Comparison of ENCODE assay signal across 8 mouse cellular contexts in the genomic region with DNA sequence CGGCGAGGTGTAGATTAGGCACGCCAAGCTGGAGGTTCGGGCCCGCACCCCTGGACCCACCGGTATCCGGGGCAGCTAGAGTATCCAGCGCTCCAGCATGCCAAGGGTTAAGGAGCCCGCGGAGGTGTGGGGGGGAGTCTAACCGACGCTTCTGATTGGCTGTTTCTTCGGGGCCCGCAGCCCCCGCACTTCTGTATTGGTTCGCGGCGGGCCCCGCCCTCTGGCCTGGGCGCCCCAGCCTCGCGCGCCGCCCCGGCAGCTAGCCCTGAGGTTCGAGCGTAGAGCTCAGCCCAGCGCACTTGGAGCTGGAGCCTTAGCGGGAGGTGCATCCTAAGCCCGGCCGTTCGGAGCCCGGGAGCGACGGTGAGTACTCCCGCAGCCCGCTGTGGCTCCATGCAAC. TPM values are rescaled to one million over a fixed set of nuclear protein-coding genes. Genes with fewer than 3 reads are reported as not detected.
DNase-seq lines count a peak whose midpoint lies in the region; ATAC-seq and TF ChIP-seq lines count a peak whose summit lies in the region.

A gene (plus strand): TSS at position 219 of the 400 bp plus-strand sequence.

- WGBS in embryonic facial prominence, embryonic 11.5 days: 0% methylated on average over 37 of the region's 37 CpGs
- 0% methylated on average over 37 of the region's 37 CpGs for WGBS in intestine, postnatal 0 days
- under 1% methylated on average over 37 of the region's 37 CpGs for WGBS in midbrain, embryonic 10.5 days

- peak within 1 kb of the TSS; percentile 84 for H3K4me2 ChIP-seq in embryonic facial prominence, embryonic 11.5 days (ENCODE audit: low read depth, low read length)
- peak within 1 kb of the TSS; percentile 72 for H3K4me2 ChIP-seq in intestine, postnatal 0 days (replicated peaks; ENCODE audit: low read depth)

- peak; percentile 95 for DNase-seq in adrenal gland, postnatal 25 days
- peak; percentile 96 for DNase-seq in embryonic facial prominence, embryonic 11.5 days (ENCODE audit: low spot score)
- DNase-seq in left cerebral cortex, postnatal 36 days (ENCODE audit: low spot score in 2 of 2): peak; percentile 87 to 93
- peak; percentile 92 for DNase-seq in midbrain, embryonic 10.5 days (ENCODE audit: low spot score)
- peak; percentile 84 for DNase-seq in right cerebral cortex, postnatal 4 days
- DNase-seq in yolk sac, embryonic 10.5 days (ENCODE audit: low spot score): peak; percentile 87

- TF ChIP-seq CTCF in intestine, postnatal 0 days (IDR thresholded peaks at IDR 0.05; ENCODE audit: low read depth): no peak

- no peaks in the 10 kb centered on the region for H3K9me3 ChIP-seq in embryonic facial prominence, embryonic 11.5 days (replicated peaks; ENCODE audit: control insufficient read depth, low read length)
- H3K9me3 ChIP-seq in intestine, postnatal 0 days (ENCODE audit: control insufficient read depth): no peaks in the 10 kb centered on the region
- no peaks in the 10 kb centered on the region for H3K9me3 ChIP-seq in midbrain, embryonic 10.5 days (replicated peaks)

- H3K36me3 ChIP-seq in embryonic facial prominence, embryonic 11.5 days (replicated peaks; ENCODE audit: control insufficient read depth, insufficient read depth, low read depth, low read length): no peaks in the 10 kb centered on the region
- H3K36me3 ChIP-seq in intestine, postnatal 0 days (ENCODE audit: control insufficient read depth, insufficient read depth): no peaks in the 10 kb centered on the region; the same call in 1 of the 2 replicates
- no peaks in the 10 kb centered on the region for H3K36me3 ChIP-seq in midbrain, embryonic 10.5 days

- peak within 1 kb of the TSS; percentile 81 for H3K9ac ChIP-seq in embryonic facial prominence, embryonic 11.5 days (replicated peaks; ENCODE audit: low read length)
- peak within 1 kb of the TSS; percentile 74 for H3K9ac ChIP-seq in intestine, postnatal 0 days (ENCODE audit: low read depth, low read length)

- 0 out of 2 replicates have a peak within 1 kb of the TSS, but pooled peaks have one; percentile 13 for H3K27ac ChIP-seq in embryonic facial prominence, embryonic 11.5 days (replicated peaks; ENCODE audit: low read depth, low read length)
- peak within 1 kb of the TSS; percentile 85 for H3K27ac ChIP-seq in intestine, postnatal 0 days (ENCODE audit: low read depth, low read length)
- H3K27ac ChIP-seq in midbrain, embryonic 10.5 days (replicated peaks): peak within 1 kb of the TSS; percentile 87

- H3K27me3 ChIP-seq in embryonic facial prominence, embryonic 11.5 days (ENCODE audit: control insufficient read depth, insufficient read depth, low read length): no peaks in the 10 kb centered on the region
- no peaks in the 10 kb centered on the region for H3K27me3 ChIP-seq in intestine, postnatal 0 days (replicated peaks; ENCODE audit: control insufficient read depth, insufficient read depth, low read length)
- peaks cover 12% of the 10 kb centered on the region for H3K27me3 ChIP-seq in midbrain, embryonic 10.5 days (ENCODE audit: low read depth, poor library complexity, severe bottlenecking)

- intact Hi-C loops in left cerebral cortex, postnatal 36 days (cut with DNase I): loop anchor here (10.0 kb wide), 1 partner anchor 83 kb away; no protein-coding TSS in a partner anchor

- ATAC-seq in embryonic facial prominence, embryonic 11.5 days (replicated peaks; ENCODE audit: insufficient number of reproducible peaks, low FRiP score, low TSS enrichment, low read depth): peak; percentile 88
- ATAC-seq in granulocyte monocyte progenitor cell, adult 5-6 weeks (replicated peaks; ENCODE audit: poor library complexity, severe bottlenecking): peak; percentile 76
- ATAC-seq in intestine, postnatal 0 days: peak; percentile 85

- H3K4me1 ChIP-seq in embryonic facial prominence, embryonic 11.5 days (ENCODE audit: control insufficient read depth, insufficient read depth, low read length): peaks cover 5% of the 10 kb centered on the region
- H3K4me1 ChIP-seq in intestine, postnatal 0 days (replicated peaks; ENCODE audit: control insufficient read depth, insufficient read depth, low read length): peaks cover 15% of the 10 kb centered on the region; the same call in 1 of the 2 replicates
- peaks cover 61% of the 10 kb centered on the region for H3K4me1 ChIP-seq in midbrain, embryonic 10.5 days

- peak within 1 kb of the TSS; percentile 70 for H3K4me3 ChIP-seq in embryonic facial prominence, embryonic 11.5 days (ENCODE audit: low read depth, low read length)
- peak within 1 kb of the TSS; percentile 68 for H3K4me3 ChIP-seq in intestine, postnatal 0 days (ENCODE audit: low read depth, low read length)
- peak within 1 kb of the TSS; percentile 75 for H3K4me3 ChIP-seq in midbrain, embryonic 10.5 days

RNA-seq across cellular contexts. Expression of the gene that starts here (rescaled TPM):
- total RNA-seq in adrenal gland, postnatal 25 days (2021): 264 and 285 TPM in 2 replicates
- polyA plus RNA-seq in embryonic facial prominence, embryonic 11.5 days (2014; fragmentation: Nextera tagmentation; extraction: Ambion mirVana): 32.2 and 38.0 TPM in 2 replicates
- 8.4 and 12.3 TPM in 2 replicates for total RNA-seq in granulocyte monocyte progenitor cell, adult 5-6 weeks (2014; fragmentation: Nextera tagmentation)
- 3.7 and 4.8 TPM in 2 replicates for total RNA-seq in granulocyte monocyte progenitor cell, adult 5-6 weeks (2017)
- 44.9 and 49.1 TPM in 2 replicates for polyA plus RNA-seq in intestine, postnatal 0 days (2015; fragmentation: Nextera tagmentation; extraction: Ambion mirVana)
- total RNA-seq in left cerebral cortex, postnatal 36 days (2021): 10 to 100 TPM; 80.5 to 83.0 TPM
- 31.6 and 31.7 TPM in 2 replicates for polyA plus RNA-seq in midbrain, embryonic 10.5 days (2016; fragmentation: Nextera tagmentation; extraction: Ambion mirVana)

Comparison
In these comparisons a context has a peak if more than half of its experiments do, and no peak if none do; other contexts are left out.
1. Peak in every context shown above with its lines: DNase-seq, ATAC-seq, H3K4me3 ChIP-seq and H3K27ac ChIP-seq.
2. RNA of the gene that starts here (total RNA-seq): 264 to 285 TPM in adrenal gland, postnatal 25 days and 80.5 to 83.0 TPM in left cerebral cortex, postnatal 36 days; 3.7 to 12.3 TPM in granulocyte monocyte progenitor cell, adult 5-6 weeks; every median in the first group is over 4 times any median in the second.
3. H3K27ac ChIP-seq: peak in every context shown above with its lines; median percentile 87 in midbrain, embryonic 10.5 days; 85 in intestine, postnatal 0 days; 13 in embryonic facial prominence, embryonic 11.5 days.